Mouse (Mus musculus) neural tube, embryonic 14.5 days (tissue): Measurements from ENCODE around the gene Sde2. TPM values are rescaled to one million over a fixed set of nuclear protein-coding genes. Genes with fewer than 3 reads are reported as not detected.

Source experiments
- ATAC-seq: fragments of 200-750 bp; cut with Nextera tagmentation; 2 replicates; pipeline ENCODE4 v1.8.0; 2017; ENCODE audit warnings: low read depth, mild to moderate bottlenecking, moderate TSS enrichment, moderate library complexity
- H3K27ac ChIP-seq: fragments of 300-500 bp; sonication (generic); 2 replicates; pipeline ENCODE4 v1.5.1; 2014; ENCODE audit warnings: low read depth, mild to moderate bottlenecking, control low read depth, low read length, moderate library complexity, mixed read lengths
- H3K27me3 ChIP-seq: fragments of 300-500 bp; sonication (generic); 2 replicates; pipeline ENCODE4 v1.6.1; 2014; ENCODE audit warnings: low read length; ENCODE audit not compliant: control insufficient read depth, insufficient read depth
- H3K36me3 ChIP-seq: fragments of 300-500 bp; sonication (generic); 2 replicates; pipeline ENCODE4 v1.6.1; 2014; ENCODE audit warnings: low read length, mixed read lengths; ENCODE audit not compliant: control insufficient read depth, insufficient read depth
- H3K4me1 ChIP-seq: fragments of 300-500 bp; sonication (generic); 2 replicates; pipeline ENCODE4 v1.6.1; 2014; ENCODE audit warnings: low read length; ENCODE audit not compliant: control insufficient read depth, insufficient read depth
- H3K4me2 ChIP-seq: fragments of 300-500 bp; sonication (generic); 2 replicates; pipeline ENCODE4 v1.6.1; 2014; ENCODE audit warnings: mild to moderate bottlenecking, low read depth, low read length, control low read depth
- H3K4me3 ChIP-seq: fragments of 300-500 bp; sonication (generic); 2 replicates; pipeline ENCODE4 v1.5.1; 2014; ENCODE audit warnings: low read depth, low read length, control low read depth, mixed read lengths
- H3K9ac ChIP-seq: fragments of 300-500 bp; sonication (generic); replicated peaks from 2 replicates; pipeline ENCODE4 v1.6.1; 2014; ENCODE audit warnings: low read depth, mild to moderate bottlenecking, control low read depth, low read length, mixed read lengths
- H3K9me3 ChIP-seq: fragments of 300-500 bp; sonication (generic); 2 replicates; pipeline ENCODE4 v1.6.1; 2016; ENCODE audit warnings: low read length; ENCODE audit not compliant: control insufficient read depth
- WGBS: fragments of 180-500 bp; shearing (Covaris S2); extraction: QIAGEN DNeasy Blood & Tissue Kit; methylation state at CpG from one replicate; pipeline ENCODE4 v1.1.7; 2014; 5-methylcytosine and 5-hydroxymethylcytosine counted together
- polyA plus RNA-seq: library from polyadenylated mRNA; unstranded; fragments of >200 nt; fragmentation: Nextera tagmentation; extraction: Ambion mirVana; gene quantifications from 2 replicates; pipeline ENCODE4 v1.2.1, GENCODE M21; 2014

Sde2 gene
- polyA plus RNA-seq, 1 experiment from 2014 or later, result 29.0 TPM

DNA sequence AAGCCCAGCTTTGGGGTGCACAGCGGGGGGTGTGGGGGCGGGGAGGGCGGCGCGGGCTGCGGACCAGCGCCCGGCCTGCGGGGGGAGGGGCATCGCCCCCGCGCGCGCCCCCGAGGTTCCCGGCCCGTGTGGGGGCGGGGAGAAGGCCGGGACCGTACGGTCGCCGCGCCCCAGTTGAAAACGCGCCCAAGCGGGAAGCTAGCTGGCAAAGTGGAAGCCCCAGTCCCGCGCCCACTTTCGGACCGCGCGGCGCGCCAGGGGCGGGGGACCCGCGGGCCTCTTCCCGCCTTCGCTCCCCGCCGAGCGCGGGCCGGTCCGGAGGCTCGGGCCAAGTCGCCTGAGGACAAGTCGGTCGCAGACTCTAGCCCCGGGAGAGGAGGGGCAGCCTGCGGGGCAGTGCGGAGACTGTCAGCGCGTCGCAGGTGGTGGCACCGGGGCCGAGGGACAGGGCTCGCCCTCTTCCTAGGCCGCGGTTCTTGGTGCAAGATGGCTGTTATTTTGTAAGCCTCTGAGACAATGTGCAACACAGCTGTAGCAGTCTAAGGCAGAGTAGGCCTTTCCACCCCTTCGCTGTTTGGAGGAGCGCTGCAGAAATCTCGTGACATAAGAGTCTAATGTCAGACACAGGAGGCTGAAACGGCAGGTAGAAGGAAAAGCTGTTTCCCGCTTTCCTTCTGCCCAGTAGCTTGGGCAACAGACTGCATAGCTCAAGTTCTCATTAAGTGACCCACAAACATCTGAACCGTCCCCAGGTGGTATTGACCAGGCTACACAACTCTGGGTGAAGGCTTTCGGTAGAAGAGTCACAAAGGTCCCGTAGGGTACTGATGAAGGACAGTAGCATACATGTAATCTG, 36.8 kb upstream of the Sde2 start, which contains the start of gene H3f3a:
H3f3a (minus strand) TSS at position 59 of the 856 bp plus-strand sequence.
- 1% methylated on average over 49 of the region's 69 CpGs for WGBS
- peak within 1 kb of the TSS; percentile 99 for H3K27ac ChIP-seq
- H3K36me3 ChIP-seq, result peaks cover 12% of the 10 kb centered on the region
- no peaks in the 10 kb centered on the region for H3K9me3 ChIP-seq
- peak within 1 kb of the TSS; percentile 99 for H3K9ac ChIP-seq
- H3K4me3 ChIP-seq, result peak within 1 kb of the TSS; percentile 94
- peaks cover 23% of the 10 kb centered on the region for H3K4me1 ChIP-seq
- ATAC-seq, result peak; percentile 77
- no peaks in the 10 kb centered on the region for H3K27me3 ChIP-seq
- H3K4me2 ChIP-seq, result peak within 1 kb of the TSS; percentile 91

DNA sequence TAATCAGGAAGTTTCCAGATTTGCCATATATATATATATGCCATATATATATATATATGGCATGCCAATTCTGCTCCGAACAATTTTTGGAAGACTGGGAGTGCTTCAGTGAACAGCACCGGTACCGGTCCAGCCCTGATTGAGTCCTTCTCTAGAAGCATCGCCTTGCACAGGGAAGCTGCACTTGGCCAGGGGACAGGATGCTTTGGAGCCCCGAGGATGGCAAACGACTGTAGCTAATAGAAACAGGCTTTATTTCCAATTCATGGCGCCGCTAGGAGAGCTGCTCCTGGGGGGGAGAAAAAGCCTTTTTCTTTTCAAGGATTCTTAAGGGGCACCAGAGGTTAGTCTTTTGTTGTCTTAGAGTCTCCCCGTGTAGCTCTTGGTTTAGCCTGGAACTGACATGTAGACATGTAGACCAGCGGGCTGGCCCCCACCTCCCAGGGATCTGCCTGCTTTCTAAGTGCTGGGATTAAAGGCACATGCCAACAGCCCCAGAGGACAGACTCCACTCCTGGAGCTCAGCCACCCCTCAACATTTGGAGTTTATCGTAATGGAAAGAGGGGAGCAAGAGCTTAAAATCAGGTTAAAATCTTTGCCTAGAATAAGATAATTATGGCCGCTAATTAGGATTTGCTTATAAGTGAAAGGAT, 35.4 kb upstream of the Sde2 start:
- Histone ChIP-seq H3K27me3 (no peaks in the 10 kb centered on the region), H3K27ac (peak overlapping the region; percentile 24), H3K4me3 (no peak overlapping the region), H3K4me1 (peaks cover 17% of the 10 kb centered on the region), H3K9me3 (no peaks in the 10 kb centered on the region), H3K9ac (peak overlapping the region; percentile 26; the same call in 1 of the 2 replicates), H3K36me3 (peaks cover 2% of the 10 kb centered on the region; the same call in 1 of the 2 replicates), H3K4me2 (peak overlapping the region; percentile 91; the same call in 1 of the 2 replicates)
- 46% methylated on average over 12 of the region's 12 CpGs for WGBS
- no peak for ATAC-seq

- Histone ChIP-seq H3K4me1 (peaks cover 12% of the 10 kb centered on the region; the same call in 1 of the 2 replicates), H3K27me3 (no peaks in the 10 kb centered on the region), H3K27ac (no peak overlapping the region), H3K9me3 (no peaks in the 10 kb centered on the region), H3K4me3 (no peak overlapping the region), H3K36me3 (no peaks in the 10 kb centered on the region), H3K9ac (no peak overlapping the region; the same call in 1 of the 2 replicates), H3K4me2 (no peak overlapping the region)
- 86% methylated on average over 2 of the region's 2 CpGs for WGBS
- ATAC-seq, result no peak
Measured at GRCm38 (mm10) chr1:180818000-180818399, 32.9 kb upstream of the Sde2 start.

- Histone ChIP-seq H3K27me3 (no peaks in the 10 kb centered on the region), H3K4me3 (no peak overlapping the region), H3K4me2 (no peak overlapping the region), H3K9ac (no peak overlapping the region), H3K4me1 (no peaks in the 10 kb centered on the region), H3K27ac (no peak overlapping the region), H3K36me3 (no peaks in the 10 kb centered on the region), H3K9me3 (no peaks in the 10 kb centered on the region)
- ATAC-seq, result no peak
- 86% methylated on average over 6 of the region's 6 CpGs for WGBS
Measured at GRCm38 (mm10) chr1:180821101-180821500, 29.8 kb upstream of the Sde2 start.

DNA sequence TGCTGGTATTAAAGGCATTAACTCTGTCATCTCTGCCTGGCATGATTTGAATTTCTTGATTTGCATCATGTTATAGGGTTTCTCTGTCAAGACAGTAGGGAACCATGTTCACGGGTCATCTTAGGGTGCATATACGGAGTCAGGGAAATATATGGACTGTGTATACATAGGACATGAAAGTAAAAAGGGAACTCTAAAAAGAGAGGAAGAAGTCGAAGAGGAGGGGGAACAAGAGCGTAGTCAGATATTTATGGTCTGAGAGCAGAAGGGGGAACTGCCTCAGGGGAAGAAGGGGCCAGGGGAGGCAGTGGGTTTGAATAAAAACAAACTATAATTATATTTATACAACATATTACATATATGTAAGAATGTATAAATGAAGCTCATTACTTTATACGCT, 28.7 kb upstream of the Sde2 start:
- no peak overlapping the region for H3K4me3 ChIP-seq
- no peaks in the 10 kb centered on the region for H3K4me1 ChIP-seq
- H3K4me2 ChIP-seq, result no peak overlapping the region
- no peaks in the 10 kb centered on the region for H3K36me3 ChIP-seq
- H3K9me3 ChIP-seq, result no peaks in the 10 kb centered on the region
- ATAC-seq, result no peak
- no peaks in the 10 kb centered on the region for H3K27me3 ChIP-seq
- no peak overlapping the region for H3K9ac ChIP-seq
- no peak overlapping the region for H3K27ac ChIP-seq
- 88% methylated on average over 5 of the region's 5 CpGs for WGBS

DNA sequence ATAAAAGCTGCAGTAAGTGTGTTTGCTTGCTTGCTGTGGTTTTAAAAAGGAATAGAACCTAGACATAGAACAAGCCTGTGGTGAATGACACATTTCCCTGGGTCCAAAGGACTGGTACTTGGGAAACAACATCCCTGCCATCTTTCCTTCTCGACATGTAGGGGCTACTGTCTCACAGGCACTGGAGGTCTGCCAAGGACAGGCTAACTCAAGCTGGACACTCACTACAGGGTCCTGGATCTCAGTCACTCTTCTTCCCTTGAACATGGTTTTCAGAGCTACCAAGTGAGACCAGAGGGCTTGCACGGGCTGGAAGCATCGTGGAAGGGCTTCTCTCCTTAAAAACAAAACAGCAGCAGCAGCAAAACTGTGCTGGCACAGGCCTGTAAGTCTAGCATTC, 27.2 kb upstream of the Sde2 start:
- H3K27ac ChIP-seq, result no peak overlapping the region
- ATAC-seq, result no peak
- H3K36me3 ChIP-seq, result no peaks in the 10 kb centered on the region
- H3K4me2 ChIP-seq, result no peak overlapping the region
- no peak overlapping the region for H3K9ac ChIP-seq
- no peaks in the 10 kb centered on the region for H3K27me3 ChIP-seq
- WGBS, result 77% methylated on average over 3 of the region's 3 CpGs
- no peak overlapping the region for H3K4me3 ChIP-seq
- H3K9me3 ChIP-seq, result no peaks in the 10 kb centered on the region
- no peaks in the 10 kb centered on the region for H3K4me1 ChIP-seq

GRCm38 (mm10) chr1:180824721-180825120, 26.2 kb upstream of the Sde2 start:
- Histone ChIP-seq H3K27me3 (no peaks in the 10 kb centered on the region), H3K9me3 (no peaks in the 10 kb centered on the region), H3K4me2 (no peak overlapping the region), H3K9ac (no peak overlapping the region), H3K27ac (no peak overlapping the region), H3K36me3 (no peaks in the 10 kb centered on the region), H3K4me3 (no peak overlapping the region), H3K4me1 (no peaks in the 10 kb centered on the region)
- WGBS, result 84% methylated on average over 3 of the region's 3 CpGs
- no peak for ATAC-seq

GRCm38 (mm10) chr1:180826634-180827033, 24.3 kb upstream of the Sde2 start:
- Histone ChIP-seq H3K27ac (no peak overlapping the region), H3K4me1 (no peaks in the 10 kb centered on the region), H3K4me3 (no peak overlapping the region), H3K9ac (no peak overlapping the region), H3K36me3 (no peaks in the 10 kb centered on the region), H3K27me3 (no peaks in the 10 kb centered on the region), H3K4me2 (no peak overlapping the region), H3K9me3 (no peaks in the 10 kb centered on the region)
- no peak for ATAC-seq
- 93% methylated on average over 4 of the region's 4 CpGs for WGBS

DNA sequence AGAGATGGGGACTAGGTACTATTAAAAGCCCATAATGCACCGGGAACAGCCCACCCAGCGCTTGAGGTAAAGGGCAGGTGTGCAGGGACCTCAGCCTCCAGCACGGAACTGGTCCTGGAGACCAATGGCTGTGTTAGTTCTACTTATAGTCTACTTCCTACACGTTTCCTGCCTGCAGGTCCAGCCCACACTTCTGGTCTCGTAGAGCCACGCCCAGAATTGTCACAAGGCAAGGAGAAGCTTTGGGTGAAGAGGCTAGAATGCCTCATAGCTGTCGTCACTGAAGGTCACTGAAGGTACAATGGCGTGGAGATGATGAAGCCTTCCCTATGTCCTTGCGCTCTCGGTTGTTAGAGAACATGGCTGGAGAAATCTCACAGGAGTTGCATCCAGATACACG, 21.2 kb upstream of the Sde2 start:
- Histone ChIP-seq H3K27ac (no peak overlapping the region), H3K27me3 (no peaks in the 10 kb centered on the region), H3K9ac (no peak overlapping the region), H3K4me2 (no peak overlapping the region), H3K36me3 (no peaks in the 10 kb centered on the region), H3K4me3 (no peak overlapping the region), H3K4me1 (no peaks in the 10 kb centered on the region), H3K9me3 (no peaks in the 10 kb centered on the region)
- 87% methylated on average over 11 of the region's 11 CpGs for WGBS
- ATAC-seq, result no peak
